Mouse (Mus musculus): ENCODE results near the gene Sbpl.

GRCm38 (mm10) chr17:23966658-23967401, 11.8 kb upstream of the Sbpl start:
- TF ChIP-seq CTCF (IDR thresholded peaks at IDR 0.05; ENCODE audit: low read depth) (no peak), EP300 (IDR thresholded peaks at IDR 0.05; ENCODE audit: low read depth) (no peak)

Data from heart, postnatal 0 days (tissue).